Mouse (Mus musculus) forebrain, embryonic 14.5 days (tissue): Measurements from ENCODE around the gene Hrh2. TPM values are rescaled to one million over a fixed set of nuclear protein-coding genes. Genes with fewer than 3 reads are reported as not detected.

Experiments used
- ATAC-seq: fragments of 200-750 bp; cut with Nextera tagmentation; 2 replicates; pipeline ENCODE4 v1.8.0; 2017; ENCODE audit warnings: mild to moderate bottlenecking, moderate library complexity
- DNase-seq: peaks from one replicate; pipeline ENCODE4 v3.0.0-alpha.2; 2015; ENCODE audit warnings: low spot score
- H3K27ac ChIP-seq: fragments of 300-500 bp; sonication (generic); 2 replicates; pipeline ENCODE4 v1.5.1; 2014; ENCODE audit warnings: low read depth, mild to moderate bottlenecking, control low read depth, low read length, moderate library complexity
- H3K27me3 ChIP-seq: fragments of 300-500 bp; sonication (generic); replicated peaks from 2 replicates; pipeline ENCODE4 v1.6.1; 2014; ENCODE audit warnings: low read length, control low read depth, mixed read lengths; ENCODE audit not compliant: control insufficient read depth, insufficient read depth
- H3K36me3 ChIP-seq: fragments of 300-500 bp; sonication (generic); 2 replicates; pipeline ENCODE4 v1.6.1; 2014; ENCODE audit warnings: low read length, control low read depth; ENCODE audit not compliant: control insufficient read depth, insufficient read depth
- H3K4me1 ChIP-seq: fragments of 300-500 bp; sonication (generic); 2 replicates; pipeline ENCODE4 v1.6.1; 2014; ENCODE audit warnings: antibody characterized with exemption, low read length, control low read depth; ENCODE audit not compliant: control insufficient read depth, insufficient read depth
- H3K4me2 ChIP-seq: fragments of 300-500 bp; sonication (generic); 2 replicates; pipeline ENCODE4 v1.6.1; 2014; ENCODE audit warnings: mild to moderate bottlenecking, control low read depth, low read length
- H3K4me3 ChIP-seq: fragments of 300-500 bp; sonication (generic); 2 replicates; pipeline ENCODE4 v1.5.1; 2014; ENCODE audit warnings: low read depth, low read length, control low read depth
- H3K9ac ChIP-seq: fragments of 300-500 bp; sonication (generic); 2 replicates; pipeline ENCODE4 v1.6.1; 2014; ENCODE audit warnings: mild to moderate bottlenecking, low read length, control low read depth, moderate library complexity
- H3K9me3 ChIP-seq: fragments of 300-500 bp; sonication (generic); replicated peaks from 2 replicates; pipeline ENCODE4 v1.6.1; 2016; ENCODE audit warnings: low read length, control low read depth, mixed read lengths; ENCODE audit not compliant: control insufficient read depth
- WGBS: fragments of 180-500 bp; shearing (Covaris S2); extraction: QIAGEN DNeasy Blood & Tissue Kit; methylation state at CpG from one replicate; pipeline ENCODE4 v1.1.7; 2014; 5-methylcytosine and 5-hydroxymethylcytosine counted together
- polyA plus RNA-seq: library from polyadenylated mRNA; unstranded; fragments of >200 nt; fragmentation: Nextera tagmentation; extraction: Ambion mirVana; gene quantifications from 2 replicates; pipeline ENCODE4 v1.2.1, GENCODE M21; 2014

Gene Hrh2
- polyA plus RNA-seq, 1 experiment from 2014 or later: 0.48 TPM

- Histone ChIP-seq H3K36me3 (no peaks in the 10 kb centered on the region), H3K4me2 (no peak overlapping the region), H3K9me3 (no peaks in the 10 kb centered on the region), H3K4me1 (peaks cover 11% of the 10 kb centered on the region), H3K27ac (no peak overlapping the region), H3K9ac (no peak overlapping the region), H3K27me3 (no peaks in the 10 kb centered on the region), H3K4me3 (no peak overlapping the region)
- 92% methylated on average over 6 of the region's 6 CpGs for WGBS
- ATAC-seq (no peak), DNase-seq (no peak)
Observed at GRCm38 (mm10) chr13:54277406-54277805, 85.5 kb downstream of the Hrh2 start.

- Histone ChIP-seq H3K4me3 (no peak overlapping the region), H3K27ac (no peak overlapping the region), H3K27me3 (no peaks in the 10 kb centered on the region), H3K9me3 (no peaks in the 10 kb centered on the region), H3K36me3 (no peaks in the 10 kb centered on the region), H3K9ac (no peak overlapping the region), H3K4me2 (no peak overlapping the region), H3K4me1 (peaks cover 20% of the 10 kb centered on the region)
- no peak for ATAC-seq
- no peak for DNase-seq
- 87% methylated on average over 7 of the region's 7 CpGs for WGBS
Observed at GRCm38 (mm10) chr13:54280366-54280765, 88.4 kb downstream of the Hrh2 start.

- no peak overlapping the region for H3K27ac ChIP-seq
Observed at GRCm38 (mm10) chr13:54281149-54281548, 89.2 kb downstream of the Hrh2 start.

GRCm38 (mm10) chr13:54281623-54282022, 89.7 kb downstream of the Hrh2 start:
- no peak overlapping the region for H3K4me3 ChIP-seq
- H3K4me1 ChIP-seq: peaks cover 20% of the 10 kb centered on the region
- peak overlapping the region; percentile 49 for H3K4me2 ChIP-seq
- no peaks in the 10 kb centered on the region for H3K36me3 ChIP-seq
- no peaks in the 10 kb centered on the region for H3K9me3 ChIP-seq
- no peak overlapping the region; the same call in 1 of the 2 replicates for H3K9ac ChIP-seq
- no peaks in the 10 kb centered on the region for H3K27me3 ChIP-seq
- ATAC-seq: no peak
- peak; percentile 41 for DNase-seq
- WGBS: 21% methylated on average over 8 of the region's 8 CpGs
- peak overlapping the region; percentile 63; the same call in 1 of the 2 replicates for H3K27ac ChIP-seq

More at GRCm38 (mm10) chr13:54281149-54281548, 89.2 kb downstream of the Hrh2 start:
- Histone ChIP-seq H3K36me3 (no peaks in the 10 kb centered on the region), H3K27me3 (no peaks in the 10 kb centered on the region), H3K9ac (no peak overlapping the region; the same call in 1 of the 2 replicates), H3K9me3 (no peaks in the 10 kb centered on the region), H3K4me2 (peak overlapping the region; percentile 49; the same call in 1 of the 2 replicates), H3K4me1 (peaks cover 20% of the 10 kb centered on the region), H3K4me3 (no peak overlapping the region)
- ATAC-seq: no peak
- DNase-seq: no peak
- 75% methylated on average over 7 of the region's 7 CpGs for WGBS

- H3K9ac ChIP-seq: peak overlapping the region; percentile 10; the same call in 1 of the 2 replicates
- peak overlapping the region; percentile 49 for H3K4me2 ChIP-seq
- H3K4me3 ChIP-seq: peak overlapping the region; percentile 11
- H3K27me3 ChIP-seq: no peaks in the 10 kb centered on the region
- 13% methylated on average over 17 of the region's 17 CpGs for WGBS
- ATAC-seq (peak; percentile 55), DNase-seq (peak; percentile 28)
- H3K9me3 ChIP-seq: no peaks in the 10 kb centered on the region
- H3K4me1 ChIP-seq: peaks cover 20% of the 10 kb centered on the region
- H3K27ac ChIP-seq: peak overlapping the region; percentile 63
- no peaks in the 10 kb centered on the region for H3K36me3 ChIP-seq
Observed at GRCm38 (mm10) chr13:54282149-54282860, 90.4 kb downstream of the Hrh2 start.

GRCm38 (mm10) chr13:54282861-54283206, 90.9 kb downstream of the Hrh2 start:
- H3K9me3 ChIP-seq: no peaks in the 10 kb centered on the region
- peak overlapping the region; percentile 11; the same call in 1 of the 2 replicates for H3K4me3 ChIP-seq
- peaks cover 20% of the 10 kb centered on the region for H3K4me1 ChIP-seq
- WGBS: under 1% methylated on average over 10 of the region's 10 CpGs
- no peaks in the 10 kb centered on the region for H3K36me3 ChIP-seq
- H3K27me3 ChIP-seq: no peaks in the 10 kb centered on the region
- peak overlapping the region; percentile 10; the same call in 1 of the 2 replicates for H3K9ac ChIP-seq
- DNase-seq (peak; percentile 90), ATAC-seq (peak; percentile 90)
- peak overlapping the region; percentile 63; the same call in 1 of the 2 replicates for H3K27ac ChIP-seq
- peak overlapping the region; percentile 49 for H3K4me2 ChIP-seq

Other genes starting within 250 kb of the Hrh2 start
- gene Drd1, start 136.4 kb upstream of the Hrh2 start, polyA plus RNA-seq: 5.1 and 8.3 TPM in 2 replicates
- gene Sfxn1, start 120.3 kb upstream of the Hrh2 start, polyA plus RNA-seq: 88.6 and 88.8 TPM in 2 replicates
- gene Cplx2, start 179.2 kb downstream of the Hrh2 start, polyA plus RNA-seq: 23.4 and 25.7 TPM in 2 replicates